ENCODE assay signal across 29 mouse cellular contexts in the genomic region with DNA sequence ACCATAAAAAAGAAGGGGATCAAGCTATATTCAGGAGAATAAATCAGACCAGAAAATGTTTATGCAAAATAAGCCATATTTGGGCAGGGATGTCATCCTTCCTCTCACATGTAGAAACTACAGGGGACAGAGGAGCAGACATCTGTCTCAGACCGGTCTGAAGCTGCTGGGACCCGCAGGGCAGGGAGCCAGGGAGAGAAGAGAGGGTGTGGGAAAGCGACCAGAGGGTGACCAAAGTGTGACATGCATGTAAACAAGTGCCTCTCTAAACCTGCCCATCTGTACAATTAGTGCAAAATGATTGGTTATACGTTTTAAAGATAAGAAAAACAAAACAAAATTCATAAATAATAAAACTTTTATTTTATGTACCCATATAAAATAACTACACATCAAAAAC. TPM values are rescaled to one million over a fixed set of nuclear protein-coding genes. Genes with fewer than 3 reads are reported as not detected.
A peak's percentile ranks its signal among the peaks of the same experiment; 100 is the strongest.
DNase-seq lines count a peak whose midpoint lies in the region; ATAC-seq lines count a peak whose summit lies in the region.
"Had no signal": no experiment of that assay in that cellular context is flagged by ENCODE, and none has a peak within 500 bp of the region (broad histone marks: within the 10 kb centered on the region; RNA-seq: fewer than 3 reads in every experiment).

No protein-coding gene starts in this region.

- H3K4me2 ChIP-seq in hindbrain, embryonic 12.5 days (replicated peaks): no peak overlapping the region; the same call in 1 of the 2 replicates
- peak overlapping the region; percentile 39 for H3K4me2 ChIP-seq in midbrain, embryonic 14.5 days (ENCODE audit: low read length)
- H3K4me2 ChIP-seq in hindbrain, embryonic 16.5 days (ENCODE audit: low read length): peak overlapping the region; percentile 39
- peak overlapping the region; percentile 39 for H3K4me2 ChIP-seq in neural tube, embryonic 15.5 days
- H3K4me2 ChIP-seq: midbrain, embryonic 12.5 days; stomach, embryonic 15.5 days had no signal

- H3K9me3 ChIP-seq in hindbrain, embryonic 12.5 days (replicated peaks): no peaks in the 10 kb centered on the region
- H3K9me3 ChIP-seq in hindbrain, embryonic 10.5 days: no peaks in the 10 kb centered on the region
- no peaks in the 10 kb centered on the region for H3K9me3 ChIP-seq in midbrain, embryonic 14.5 days (ENCODE audit: control insufficient read depth, low read length)
- H3K9me3 ChIP-seq in midbrain, embryonic 10.5 days (replicated peaks): no peaks in the 10 kb centered on the region
- H3K9me3 ChIP-seq in hindbrain, embryonic 16.5 days (ENCODE audit: control insufficient read depth, low read length): no peaks in the 10 kb centered on the region
- H3K9me3 ChIP-seq in neural tube, embryonic 15.5 days (replicated peaks): no peaks in the 10 kb centered on the region
- H3K9me3 ChIP-seq: forebrain, embryonic 10.5 days; limb, embryonic 10.5 days; midbrain, embryonic 12.5 days; stomach, embryonic 15.5 days had no signal

- no peaks in the 10 kb centered on the region for H3K27me3 ChIP-seq in hindbrain, embryonic 12.5 days
- no peaks in the 10 kb centered on the region for H3K27me3 ChIP-seq in hindbrain, embryonic 10.5 days (ENCODE audit: insufficient read depth, poor library complexity, severe bottlenecking)
- H3K27me3 ChIP-seq in midbrain, embryonic 14.5 days (ENCODE audit: control insufficient read depth, insufficient read depth, low read length): no peaks in the 10 kb centered on the region
- peaks cover 6% of the 10 kb centered on the region; the same call in 1 of the 2 replicates for H3K27me3 ChIP-seq in midbrain, embryonic 10.5 days (ENCODE audit: low read depth, poor library complexity, severe bottlenecking)
- no peaks in the 10 kb centered on the region for H3K27me3 ChIP-seq in hindbrain, embryonic 16.5 days (replicated peaks; ENCODE audit: control insufficient read depth, insufficient read depth, low read length)
- H3K27me3 ChIP-seq in neural tube, embryonic 15.5 days (replicated peaks): no peaks in the 10 kb centered on the region
- H3K27me3 ChIP-seq: midbrain, embryonic 12.5 days; stomach, embryonic 15.5 days had no signal

- H3K4me3 ChIP-seq in hindbrain, embryonic 12.5 days: no peak overlapping the region
- no peak overlapping the region for H3K4me3 ChIP-seq in hindbrain, embryonic 10.5 days
- H3K4me3 ChIP-seq in midbrain, embryonic 14.5 days (replicated peaks; ENCODE audit: low read depth, low read length): no peak overlapping the region
- H3K4me3 ChIP-seq in midbrain, embryonic 10.5 days: no peak overlapping the region
- no peak overlapping the region for H3K4me3 ChIP-seq in hindbrain, embryonic 16.5 days (ENCODE audit: low read length)
- H3K4me3 ChIP-seq in neural tube, embryonic 15.5 days (replicated peaks): no peak overlapping the region
- H3K4me3 ChIP-seq: forebrain, embryonic 10.5 days; heart, adult 2 months; limb, embryonic 10.5 days; midbrain, embryonic 12.5 days; stomach, embryonic 15.5 days had no signal

- no peak overlapping the region for H3K27ac ChIP-seq in hindbrain, embryonic 12.5 days
- H3K27ac ChIP-seq in hindbrain, embryonic 10.5 days: no peak overlapping the region
- H3K27ac ChIP-seq in midbrain, embryonic 14.5 days (replicated peaks; ENCODE audit: low read depth, low read length): no peak overlapping the region
- no peak overlapping the region for H3K27ac ChIP-seq in midbrain, embryonic 10.5 days (replicated peaks)
- no peak overlapping the region for H3K27ac ChIP-seq in hindbrain, embryonic 16.5 days (ENCODE audit: low read depth, low read length)
- no peak overlapping the region for H3K27ac ChIP-seq in neural tube, embryonic 15.5 days (replicated peaks)
- H3K27ac ChIP-seq: forebrain, embryonic 10.5 days; heart, adult 2 months; left cerebral cortex, adult 2 months; limb, embryonic 10.5 days; macrophage; midbrain, embryonic 12.5 days; stomach, embryonic 15.5 days had no signal

- ATAC-seq in hindbrain, embryonic 12.5 days (ENCODE audit: low FRiP score): 0 out of 2 replicates have a peak, but pooled peaks have one; percentile 57
- ATAC-seq in midbrain, embryonic 14.5 days (ENCODE audit: low FRiP score, low TSS enrichment): no peak
- 0 out of 2 replicates have a peak, but pooled peaks have one; percentile 29 for ATAC-seq in hindbrain, embryonic 16.5 days
- no peak for ATAC-seq in neural tube, embryonic 15.5 days (ENCODE audit: low FRiP score)
- ATAC-seq: CD4-positive, CD25-positive, alpha-beta regulatory T cell, adult 4 months; forebrain, embryonic 16.5 days; inflammation-experienced regulatory T-cells, adult 6 months; lung, postnatal 0 days had no signal

- peaks cover 2% of the 10 kb centered on the region; the same call in 1 of the 2 replicates for H3K4me1 ChIP-seq in hindbrain, embryonic 12.5 days
- peaks cover 9% of the 10 kb centered on the region; the same call in 1 of the 2 replicates for H3K4me1 ChIP-seq in hindbrain, embryonic 10.5 days (replicated peaks)
- H3K4me1 ChIP-seq in midbrain, embryonic 14.5 days (ENCODE audit: control insufficient read depth, insufficient read depth, low read length): peaks cover 9% of the 10 kb centered on the region; the same call in 1 of the 2 replicates
- H3K4me1 ChIP-seq in midbrain, embryonic 10.5 days: peaks cover 11% of the 10 kb centered on the region; the same call in 1 of the 2 replicates
- H3K4me1 ChIP-seq in hindbrain, embryonic 16.5 days (ENCODE audit: control insufficient read depth, insufficient read depth, low read depth, low read length): peaks cover 9% of the 10 kb centered on the region
- peaks cover 22% of the 10 kb centered on the region for H3K4me1 ChIP-seq in neural tube, embryonic 15.5 days
- H3K4me1 ChIP-seq: midbrain, embryonic 12.5 days; stomach, embryonic 15.5 days had no signal

- DNase-seq in hindbrain, embryonic 10.5 days (ENCODE audit: low spot score): no peak
- DNase-seq in midbrain, embryonic 14.5 days: peak; percentile 26
- DNase-seq in midbrain, embryonic 10.5 days (ENCODE audit: low spot score): no peak
- no peak for DNase-seq in urinary bladder, postnatal 25 days (ENCODE audit: low spot score)
- DNase-seq: adrenal gland, postnatal 36 days; cerebellum, adult 11 months; gastrocnemius, postnatal 25 days; heart, adult 2 months; kidney, adult 8-10 months; kidney, postnatal 10 days; liver; right cerebral cortex, adult 18-20 months; right cerebral cortex, postnatal 4 days had no signal

- no peak overlapping the region for H3K9ac ChIP-seq in hindbrain, embryonic 12.5 days
- H3K9ac ChIP-seq in midbrain, embryonic 14.5 days (replicated peaks; ENCODE audit: low read length): no peak overlapping the region
- no peak overlapping the region for H3K9ac ChIP-seq in hindbrain, embryonic 16.5 days (ENCODE audit: low read depth, low read length)
- H3K9ac ChIP-seq in neural tube, embryonic 15.5 days (replicated peaks): no peak overlapping the region
- H3K9ac ChIP-seq: midbrain, embryonic 12.5 days; stomach, embryonic 15.5 days had no signal

- no peaks in the 10 kb centered on the region for H3K36me3 ChIP-seq in hindbrain, embryonic 12.5 days
- no peaks in the 10 kb centered on the region for H3K36me3 ChIP-seq in hindbrain, embryonic 10.5 days
- peaks cover 18% of the 10 kb centered on the region; the same call in 1 of the 2 replicates for H3K36me3 ChIP-seq in midbrain, embryonic 14.5 days (ENCODE audit: control insufficient read depth, insufficient read depth, low read length)
- H3K36me3 ChIP-seq in midbrain, embryonic 10.5 days: no peaks in the 10 kb centered on the region
- no peaks in the 10 kb centered on the region for H3K36me3 ChIP-seq in hindbrain, embryonic 16.5 days (ENCODE audit: control insufficient read depth, insufficient read depth, low read length)
- peaks cover 6% of the 10 kb centered on the region; the same call in 1 of the 2 replicates for H3K36me3 ChIP-seq in neural tube, embryonic 15.5 days
- H3K36me3 ChIP-seq: forebrain, embryonic 10.5 days; limb, embryonic 10.5 days; midbrain, embryonic 12.5 days; stomach, embryonic 15.5 days had no signal

- 73% methylated on average over 4 of the region's 4 CpGs for WGBS in hindbrain, embryonic 12.5 days
- WGBS in hindbrain, embryonic 10.5 days: 75% methylated on average over 4 of the region's 4 CpGs
- WGBS in midbrain, embryonic 14.5 days: 69% methylated on average over 4 of the region's 4 CpGs
- 83% methylated on average over 4 of the region's 4 CpGs for WGBS in midbrain, embryonic 10.5 days
- 37% methylated on average over 4 of the region's 4 CpGs for WGBS in hindbrain, embryonic 16.5 days
- WGBS in neural tube, embryonic 15.5 days: 60% methylated on average over 4 of the region's 4 CpGs

RNA-seq across cellular contexts. Expression of gene Zfp941, which starts 1.8 kb away (rescaled TPM):
- polyA plus RNA-seq in hindbrain, embryonic 12.5 days (2016; fragmentation: Nextera tagmentation; extraction: Ambion mirVana): 12.3 and 13.4 TPM in 2 replicates
- polyA plus RNA-seq in hindbrain, embryonic 10.5 days (2016; fragmentation: Nextera tagmentation; extraction: Ambion mirVana): 3.5 and 5.1 TPM in 2 replicates
- 25.4 and 34.5 TPM in 2 replicates for polyA plus RNA-seq in midbrain, embryonic 14.5 days (2014; fragmentation: Nextera tagmentation; extraction: Ambion mirVana)
- polyA plus RNA-seq in midbrain, embryonic 10.5 days (2016; fragmentation: Nextera tagmentation; extraction: Ambion mirVana): 3.0 and 5.6 TPM in 2 replicates
- polyA plus RNA-seq in hindbrain, embryonic 16.5 days (2015; fragmentation: Nextera tagmentation; extraction: Ambion mirVana): 28.8 and 32.3 TPM in 2 replicates
- polyA plus RNA-seq in neural tube, embryonic 15.5 days (2015; fragmentation: Nextera tagmentation; extraction: Ambion mirVana): 29.4 and 33.1 TPM in 2 replicates

RNA-seq across cellular contexts. Expression of gene Urah, which starts 14.6 kb away (rescaled TPM):
- 0.93 TPM in 1 of 2 replicates, not detected in the other for polyA plus RNA-seq in hindbrain, embryonic 12.5 days (2016; fragmentation: Nextera tagmentation; extraction: Ambion mirVana)
- 0.71 and 0.97 TPM in 2 replicates for polyA plus RNA-seq in hindbrain, embryonic 10.5 days (2016; fragmentation: Nextera tagmentation; extraction: Ambion mirVana)
- polyA plus RNA-seq in midbrain, embryonic 14.5 days (2014; fragmentation: Nextera tagmentation; extraction: Ambion mirVana): not detected in 2 replicates
- 0.39 and 0.55 TPM in 2 replicates for polyA plus RNA-seq in midbrain, embryonic 10.5 days (2016; fragmentation: Nextera tagmentation; extraction: Ambion mirVana)
- polyA plus RNA-seq in hindbrain, embryonic 16.5 days (2015; fragmentation: Nextera tagmentation; extraction: Ambion mirVana): not detected in 2 replicates
- polyA plus RNA-seq in neural tube, embryonic 15.5 days (2015; fragmentation: Nextera tagmentation; extraction: Ambion mirVana): 0.23 and 0.46 TPM in 2 replicates
- polyA plus RNA-seq: CD4-positive, CD25-positive, alpha-beta regulatory T cell, adult 4 months; forebrain, embryonic 16.5 days; heart, embryonic 14.5 days; inflammation-experienced regulatory T-cells, adult 6 months; macrophage had no signal

RNA-seq across cellular contexts. Expression of gene Scgb1c1, which starts 25.2 kb away (rescaled TPM):
- polyA plus RNA-seq in hindbrain, embryonic 12.5 days (2016; fragmentation: Nextera tagmentation; extraction: Ambion mirVana): not detected in 2 replicates
- not detected in 2 replicates for polyA plus RNA-seq in hindbrain, embryonic 10.5 days (2016; fragmentation: Nextera tagmentation; extraction: Ambion mirVana)
- not detected in 2 replicates for polyA plus RNA-seq in midbrain, embryonic 14.5 days (2014; fragmentation: Nextera tagmentation; extraction: Ambion mirVana)
- not detected in 2 replicates for polyA plus RNA-seq in midbrain, embryonic 10.5 days (2016; fragmentation: Nextera tagmentation; extraction: Ambion mirVana)
- not detected in 2 replicates for polyA plus RNA-seq in hindbrain, embryonic 16.5 days (2015; fragmentation: Nextera tagmentation; extraction: Ambion mirVana)
- not detected in 2 replicates for polyA plus RNA-seq in neural tube, embryonic 15.5 days (2015; fragmentation: Nextera tagmentation; extraction: Ambion mirVana)
- polyA plus RNA-seq: CD4-positive, CD25-positive, alpha-beta regulatory T cell, adult 4 months; embryonic facial prominence, embryonic 11.5 days; forebrain, embryonic 10.5 days; forebrain, embryonic 16.5 days; heart, embryonic 14.5 days; inflammation-experienced regulatory T-cells, adult 6 months; limb, embryonic 10.5 days; liver, embryonic 16.5 days; macrophage; midbrain, embryonic 12.5 days; stomach, embryonic 15.5 days had no signal

RNA-seq across cellular contexts. Expression of gene Odf3, which starts 27.4 kb away (rescaled TPM):
- not detected in 2 replicates for polyA plus RNA-seq in hindbrain, embryonic 12.5 days (2016; fragmentation: Nextera tagmentation; extraction: Ambion mirVana)
- not detected in 2 replicates for polyA plus RNA-seq in hindbrain, embryonic 10.5 days (2016; fragmentation: Nextera tagmentation; extraction: Ambion mirVana)
- polyA plus RNA-seq in midbrain, embryonic 14.5 days (2014; fragmentation: Nextera tagmentation; extraction: Ambion mirVana): not detected in 2 replicates
- not detected in 2 replicates for polyA plus RNA-seq in midbrain, embryonic 10.5 days (2016; fragmentation: Nextera tagmentation; extraction: Ambion mirVana)
- 0.21 and 0.29 TPM in 2 replicates for polyA plus RNA-seq in hindbrain, embryonic 16.5 days (2015; fragmentation: Nextera tagmentation; extraction: Ambion mirVana)
- polyA plus RNA-seq in neural tube, embryonic 15.5 days (2015; fragmentation: Nextera tagmentation; extraction: Ambion mirVana): not detected in 2 replicates
- polyA plus RNA-seq: CD4-positive, CD25-positive, alpha-beta regulatory T cell, adult 4 months; embryonic facial prominence, embryonic 11.5 days; forebrain, embryonic 10.5 days; forebrain, embryonic 16.5 days; heart, embryonic 14.5 days; inflammation-experienced regulatory T-cells, adult 6 months; limb, embryonic 10.5 days; liver, embryonic 16.5 days; lung, postnatal 0 days; macrophage; midbrain, embryonic 12.5 days; stomach, embryonic 15.5 days had no signal

RNA-seq across cellular contexts. Expression of gene Syce1, which starts 32.5 kb away (rescaled TPM):
- polyA plus RNA-seq in hindbrain, embryonic 12.5 days (2016; fragmentation: Nextera tagmentation; extraction: Ambion mirVana): 0.19 and 0.36 TPM in 2 replicates
- 0.27 TPM in 1 of 2 replicates, not detected in the other for polyA plus RNA-seq in hindbrain, embryonic 10.5 days (2016; fragmentation: Nextera tagmentation; extraction: Ambion mirVana)
- polyA plus RNA-seq in midbrain, embryonic 14.5 days (2014; fragmentation: Nextera tagmentation; extraction: Ambion mirVana): 0.18 TPM in 1 of 2 replicates, not detected in the other
- polyA plus RNA-seq in midbrain, embryonic 10.5 days (2016; fragmentation: Nextera tagmentation; extraction: Ambion mirVana): 0.12 TPM in 1 of 2 replicates, not detected in the other
- 0.60 and 0.89 TPM in 2 replicates for polyA plus RNA-seq in hindbrain, embryonic 16.5 days (2015; fragmentation: Nextera tagmentation; extraction: Ambion mirVana)
- polyA plus RNA-seq in neural tube, embryonic 15.5 days (2015; fragmentation: Nextera tagmentation; extraction: Ambion mirVana): 0.47 and 0.73 TPM in 2 replicates
- polyA plus RNA-seq: forebrain, embryonic 10.5 days; heart, embryonic 14.5 days; inflammation-experienced regulatory T-cells, adult 6 months; lung, postnatal 0 days had no signal

Comparison
In these comparisons a context has a peak if more than half of its experiments do, and no peak if none do; other contexts are left out.
1. ATAC-seq: peak in hindbrain, embryonic 12.5 days (single experiment) and hindbrain, embryonic 16.5 days (single experiment); none in midbrain, embryonic 14.5 days (single experiment) and neural tube, embryonic 15.5 days (single experiment).